Mouse (Mus musculus) subcutaneous adipose tissue, adult 2 months (tissue): ENCODE results near the gene Hus1b. TPM values are rescaled to one million over a fixed set of nuclear protein-coding genes. Genes with fewer than 3 reads are reported as not detected.

Source experiments
- polyA plus RNA-seq: library from polyadenylated mRNA; depleted of rRNA; stranded (reverse); fragments of >200 nt; gene quantifications from 2 replicates; pipeline ENCODE4 v1.2.3, GENCODE M21; 2012; ENCODE audit warnings: low replicate concordance; rRNA removed

The Hus1b gene
- polyA plus RNA-seq = 0.21 TPM in 1 of 2 replicates, not detected in the other

DNA sequence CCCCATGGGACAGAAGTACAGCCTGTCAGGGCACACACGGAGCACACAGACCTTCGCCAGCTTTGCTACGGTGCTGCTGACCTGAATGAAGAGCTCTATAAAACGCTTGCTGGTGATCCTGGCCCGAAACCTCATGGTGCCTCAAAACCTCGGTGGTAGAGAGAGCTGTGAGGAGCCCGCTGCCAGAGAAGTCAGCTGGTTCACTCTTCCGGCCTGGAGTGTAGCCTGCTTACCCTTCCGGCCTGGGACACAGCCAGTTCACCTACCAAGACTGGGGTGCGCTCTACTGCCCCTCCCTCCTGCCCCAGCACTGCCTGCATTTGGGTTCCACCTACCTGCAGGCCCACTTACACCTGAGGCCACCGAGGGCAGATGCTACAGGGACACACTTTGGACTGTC, at the start of gene Hus1b:
Gene Hus1b (minus strand): TSS at position 220 of the 400 bp plus-strand sequence.

DNA sequence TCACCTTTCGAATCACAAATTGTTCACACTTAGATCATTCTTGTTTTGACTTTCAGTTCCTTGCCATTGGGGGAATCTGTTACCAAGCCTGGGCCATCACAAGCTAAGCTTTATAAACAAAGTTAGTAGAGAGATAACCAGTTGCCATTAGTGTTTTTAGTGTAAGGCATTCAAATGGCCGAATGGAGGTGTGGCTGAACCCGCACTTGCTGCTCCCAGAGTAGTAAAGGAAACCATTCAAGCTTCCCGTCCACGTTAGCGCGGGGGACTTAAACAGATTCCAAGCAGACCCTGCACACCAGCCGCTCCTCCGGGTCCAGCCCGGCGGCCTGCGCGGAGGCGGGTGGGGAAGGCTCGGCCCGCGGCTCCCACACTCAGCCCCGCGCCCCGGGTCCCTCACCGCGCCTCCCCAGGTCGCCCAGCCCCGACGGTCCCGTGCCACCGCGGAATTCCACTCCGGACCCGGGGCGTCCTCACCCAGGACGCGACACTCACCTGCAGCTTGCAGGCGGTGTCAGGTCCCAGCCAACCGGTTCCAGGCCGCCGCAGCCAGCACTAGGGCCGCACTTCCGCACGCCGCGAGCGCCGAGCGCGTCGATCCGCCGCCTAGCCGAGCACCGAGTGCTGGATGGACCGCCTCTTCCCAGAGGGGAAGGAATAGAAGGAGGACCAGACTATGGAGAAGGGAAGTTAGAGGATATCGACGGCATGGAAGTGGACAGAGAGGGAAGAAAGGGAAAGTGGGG, 26.1 kb upstream of the Hus1b start, which contains the start of the genes Exoc2 and Gm5447:
Gene Exoc2 (minus strand): TSS at position 593 of the 746 bp plus-strand sequence.
Gene Gm5447 (plus strand): TSS at position 704 of the 746 bp plus-strand sequence.

Other genes starting within 250 kb of the Hus1b start
- gene Irf4, start 198.5 kb downstream of the Hus1b start, polyA plus RNA-seq = 3.3 and 4.1 TPM in 2 replicates
- gene Exoc2, start 26.3 kb upstream of the Hus1b start, polyA plus RNA-seq = 11.7 and 15.2 TPM in 2 replicates
- gene Gm5447, start 26.4 kb upstream of the Hus1b start, polyA plus RNA-seq = 0.09 and 0.19 TPM in 2 replicates